Mouse (Mus musculus) embryonic fibroblast, embryonic 13.5 days (primary cell): ENCODE measurements at regions not wholly inside any gene's neighbourhood (a gene's known extent, or its start where the extent isn't known, plus 50 kb on each side); places are given as distances from the start of the nearest gene placed in this dataset.
A peak's percentile ranks its signal among the peaks of the same experiment; 100 is the strongest.

Experiments used
- H3K27ac ChIP-seq: 2 replicates; pipeline ENCODE4 v1.5.1; 2012; ENCODE audit warnings: low read length, control low read depth, inconsistent platforms; ENCODE audit not compliant: insufficient read depth
- H3K4me1 ChIP-seq: 2 replicates; pipeline ENCODE4 v1.6.1; 2011; ENCODE audit warnings: low read length; ENCODE audit not compliant: control insufficient read depth, insufficient read depth
- H3K4me3 ChIP-seq: 2 replicates; pipeline ENCODE4 v1.5.1; 2011; ENCODE audit warnings: mild to moderate bottlenecking, control low read depth, low read length; ENCODE audit not compliant: insufficient read depth
- CTCF ChIP-seq: IDR thresholded peaks from 2 replicates; pipeline ENCODE4 v1.5.1; 2011; ENCODE audit warnings: mild to moderate bottlenecking, control low read depth, low read length, moderate library complexity, borderline replicate concordance; ENCODE audit not compliant: insufficient read depth
- POLR2A ChIP-seq: IDR thresholded peaks from 2 replicates; pipeline ENCODE4 v1.6.1; 2011; ENCODE audit warnings: low read depth, mild to moderate bottlenecking, control low read depth, low read length, moderate library complexity

DNA sequence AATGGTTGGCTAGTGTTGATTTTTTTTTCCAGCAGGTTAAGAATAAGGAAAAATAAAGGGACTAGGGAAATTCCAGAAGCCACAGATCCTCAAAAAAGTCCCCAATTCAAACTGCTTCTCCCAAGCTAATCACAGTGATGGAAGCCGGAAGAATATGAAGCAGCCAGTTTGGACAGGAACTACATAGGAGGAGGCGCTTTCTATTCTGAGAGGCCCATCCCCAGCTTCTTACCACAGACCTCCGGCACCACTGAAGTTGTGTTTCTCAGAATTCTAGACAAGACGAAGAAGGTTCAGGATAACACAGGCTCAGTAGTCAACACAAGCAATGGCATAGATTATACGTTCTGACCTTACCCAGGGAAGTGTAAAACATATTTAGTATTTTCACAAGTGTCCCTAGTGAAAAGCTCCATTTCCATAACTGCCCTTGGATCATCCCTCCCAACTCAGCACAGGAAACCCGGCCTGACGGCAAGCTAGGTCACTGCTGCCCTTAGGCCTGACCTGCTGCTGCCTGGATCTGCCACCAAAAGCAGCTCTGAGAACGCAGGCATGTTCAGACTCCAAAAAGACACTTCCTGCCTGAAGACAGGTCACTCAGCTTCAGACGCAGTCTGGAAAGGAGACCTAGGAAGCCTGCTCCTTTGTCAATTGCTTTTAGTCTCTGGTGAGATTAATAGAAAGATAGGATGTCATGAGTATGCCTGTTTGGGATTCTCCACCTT is 97.2 kb upstream of the Tmc1 start:
- TF ChIP-seq POLR2A (no peak), CTCF (no peak)
- H3K4me3 ChIP-seq = no peak overlapping the region
- no peaks in the 10 kb centered on the region for H3K4me1 ChIP-seq
- no peak overlapping the region for H3K27ac ChIP-seq

DNA sequence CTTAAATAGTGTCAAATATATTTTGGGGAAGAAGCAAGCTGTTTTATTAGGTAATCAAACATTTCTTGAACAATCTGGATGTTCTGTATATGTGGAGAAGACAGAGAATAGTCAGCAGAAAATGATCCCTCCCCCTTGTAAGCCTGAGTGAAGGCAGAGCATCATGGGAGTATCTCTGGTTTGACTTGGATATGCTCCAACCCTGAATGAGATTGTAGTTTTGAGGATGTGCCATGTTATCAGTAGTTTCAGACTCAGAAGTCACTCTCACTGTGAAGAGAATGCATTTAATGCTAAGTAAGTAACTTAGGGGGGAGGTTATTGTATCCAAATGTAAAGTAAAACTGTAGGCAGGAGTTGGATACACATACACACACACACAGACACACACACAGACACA is 95.3 kb upstream of the Tmc1 start:
- Histone ChIP-seq H3K4me1 (no peaks in the 10 kb centered on the region), H3K4me3 (no peak overlapping the region), H3K27ac (no peak overlapping the region)
- TF ChIP-seq POLR2A = no peak
- TF ChIP-seq CTCF = no peak

- H3K4me3 ChIP-seq = no peak overlapping the region
- TF ChIP-seq CTCF (no peak), POLR2A (no peak)
- H3K4me1 ChIP-seq = no peaks in the 10 kb centered on the region
- H3K27ac ChIP-seq = no peak overlapping the region
Measured at GRCm38 (mm10) chr19:21045565-21045964, 91.6 kb upstream of the Tmc1 start.

DNA sequence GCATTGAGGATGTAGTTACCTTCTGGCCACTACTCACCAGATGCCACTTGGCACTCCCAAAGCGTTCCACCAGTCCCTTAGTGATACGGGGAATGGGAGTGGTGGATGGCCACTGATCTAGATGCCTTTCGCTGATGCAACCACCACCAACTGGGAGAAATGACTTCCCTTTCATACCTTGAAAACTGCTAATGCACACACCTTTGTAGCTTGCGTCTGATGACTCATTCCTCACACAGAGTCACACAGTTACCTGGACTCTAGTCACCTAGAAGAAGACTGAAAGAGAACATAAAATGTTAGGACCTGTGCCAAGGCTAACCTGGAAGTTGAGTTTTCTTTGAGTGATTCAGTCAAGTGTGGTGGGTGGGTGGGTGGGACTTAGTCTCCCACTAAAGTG is 90.0 kb upstream of the Tmc1 start:
- Histone ChIP-seq H3K4me3 (no peak overlapping the region), H3K27ac (no peak overlapping the region), H3K4me1 (no peaks in the 10 kb centered on the region)
- TF ChIP-seq POLR2A (no peak), CTCF (no peak)

- TF ChIP-seq POLR2A (no peak), CTCF (no peak)
Measured at GRCm38 (mm10) chr19:21042536-21042935, 88.5 kb upstream of the Tmc1 start.

GRCm38 (mm10) chr19:21037448-21038077 is 83.6 kb upstream of the Tmc1 start:
- no peak overlapping the region for H3K4me3 ChIP-seq
- TF ChIP-seq POLR2A (no peak), CTCF (0 out of 2 replicates have a peak, but pooled peaks have one; percentile 37)

More at GRCm38 (mm10) chr19:21042536-21042935, 88.5 kb upstream of the Tmc1 start:
- Histone ChIP-seq H3K27ac (no peak overlapping the region), H3K4me3 (no peak overlapping the region), H3K4me1 (no peaks in the 10 kb centered on the region)

DNA sequence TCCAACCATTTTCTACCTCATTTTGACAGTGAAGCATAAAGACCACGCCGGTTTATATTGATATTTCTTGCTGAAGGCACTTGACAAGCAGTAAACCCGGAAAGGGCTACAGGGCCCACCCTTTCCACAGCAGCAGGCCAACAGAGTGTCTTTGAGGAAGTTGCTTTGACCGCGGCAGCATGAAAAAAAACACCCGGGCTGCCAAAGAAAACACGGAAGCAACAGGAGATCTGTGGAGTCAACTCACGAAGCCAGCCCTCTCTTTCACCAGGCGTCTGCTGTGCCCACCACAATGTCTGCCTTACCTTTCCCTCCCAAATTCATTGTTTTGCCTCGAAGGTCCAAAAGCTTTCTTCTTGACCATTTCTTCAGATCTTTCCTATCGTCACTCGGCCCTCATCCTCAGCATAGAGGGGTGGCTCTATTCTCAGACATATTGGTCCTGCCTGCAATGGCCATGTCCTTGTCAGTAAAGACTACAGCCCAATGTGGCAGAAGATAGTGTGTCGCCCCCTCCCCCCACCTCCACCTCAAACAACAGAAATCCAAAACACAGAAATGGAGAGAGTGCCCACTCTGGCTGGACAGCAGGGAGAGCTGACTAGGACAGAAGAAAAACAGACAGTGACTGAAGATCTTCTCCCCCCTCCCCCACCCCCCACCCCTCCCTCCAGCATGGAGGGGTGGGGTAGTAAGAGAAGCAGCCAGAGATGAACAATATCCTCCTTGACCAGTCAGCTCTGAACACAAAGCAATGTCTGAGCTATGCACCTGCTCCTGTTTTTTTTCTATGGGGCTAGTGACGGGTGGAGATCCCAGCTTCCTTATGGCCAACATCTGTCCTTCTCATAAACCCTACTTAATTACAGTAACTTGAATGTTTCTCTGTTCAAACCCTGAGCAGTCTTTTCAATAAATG is 82.8 kb upstream of the Tmc1 start:
- Histone ChIP-seq H3K4me3 (no peak overlapping the region), H3K27ac (no peak overlapping the region), H3K4me1 (no peaks in the 10 kb centered on the region)
- TF ChIP-seq CTCF (no peak), POLR2A (no peak)

More at GRCm38 (mm10) chr19:21037448-21038077, 83.6 kb upstream of the Tmc1 start:
- Histone ChIP-seq H3K27ac (no peak overlapping the region), H3K4me1 (no peaks in the 10 kb centered on the region)

- TF ChIP-seq CTCF = no peak
- TF ChIP-seq POLR2A = no peak
- Histone ChIP-seq H3K4me3 (no peak overlapping the region), H3K27ac (no peak overlapping the region)
Measured at GRCm38 (mm10) chr19:21035505-21035904, 81.5 kb upstream of the Tmc1 start.

GRCm38 (mm10) chr19:21033991-21034390 is 80.0 kb upstream of the Tmc1 start:
- H3K4me1 ChIP-seq = no peaks in the 10 kb centered on the region
- H3K27ac ChIP-seq = no peak overlapping the region
- TF ChIP-seq POLR2A (no peak), CTCF (no peak)
- H3K4me3 ChIP-seq = no peak overlapping the region

More at GRCm38 (mm10) chr19:21035505-21035904, 81.5 kb upstream of the Tmc1 start:
- no peaks in the 10 kb centered on the region for H3K4me1 ChIP-seq

GRCm38 (mm10) chr19:21032558-21032957 is 78.6 kb upstream of the Tmc1 start:
- no peak overlapping the region for H3K4me3 ChIP-seq
- TF ChIP-seq POLR2A = no peak
- no peak for TF ChIP-seq CTCF
- H3K4me1 ChIP-seq = no peaks in the 10 kb centered on the region
- H3K27ac ChIP-seq = no peak overlapping the region
